Mouse (Mus musculus) frontal cortex, postnatal 10 days (tissue): ENCODE data around the gene Zdhhc14.
"Not testable (repeated sequence)": the region's sequence is repeated elsewhere in the genome, so short reads cannot be mapped to it uniquely, and the experiment has no call there.

Experiments
- DNase-seq, 2 experiments: peaks; one replicate each; pipeline ENCODE4 v3.0.0; 2022; ENCODE audit warnings: low spot score in 2 of 2, mixed read lengths in 1 of 2

Zdhhc14 gene

GRCm38 (mm10) chr17:5601953-5602352 is 109.6 kb downstream of the Zdhhc14 start:
- DNase-seq: no peak

DNA sequence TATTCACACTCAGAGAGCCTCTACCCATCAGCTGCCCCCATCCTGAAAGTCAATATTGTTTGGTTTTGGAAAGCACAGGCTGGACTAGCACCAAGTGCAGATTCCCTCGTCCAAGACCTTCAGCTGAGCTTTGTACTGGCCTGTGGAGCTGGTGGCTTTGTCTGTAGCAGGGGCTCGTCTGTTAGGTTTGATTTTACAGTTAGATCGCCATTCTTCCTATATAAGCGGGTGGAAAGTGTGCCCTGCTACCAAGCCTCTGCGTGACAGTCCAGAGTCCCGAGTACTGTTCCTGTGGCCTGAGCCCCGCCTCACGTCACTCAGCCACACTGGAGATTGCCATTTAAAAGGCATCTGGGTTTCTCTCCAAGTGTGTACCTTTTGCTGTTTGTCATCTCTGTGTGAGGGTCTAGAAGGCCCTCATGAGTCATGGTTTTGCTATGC is 113.8 kb downstream of the Zdhhc14 start:
- no peak for DNase-seq

GRCm38 (mm10) chr17:5607352-5607751 is 115.0 kb downstream of the Zdhhc14 start:
- DNase-seq: no peak

- no peak for DNase-seq
Observed at GRCm38 (mm10) chr17:5609875-5610552, 117.7 kb downstream of the Zdhhc14 start.

DNA sequence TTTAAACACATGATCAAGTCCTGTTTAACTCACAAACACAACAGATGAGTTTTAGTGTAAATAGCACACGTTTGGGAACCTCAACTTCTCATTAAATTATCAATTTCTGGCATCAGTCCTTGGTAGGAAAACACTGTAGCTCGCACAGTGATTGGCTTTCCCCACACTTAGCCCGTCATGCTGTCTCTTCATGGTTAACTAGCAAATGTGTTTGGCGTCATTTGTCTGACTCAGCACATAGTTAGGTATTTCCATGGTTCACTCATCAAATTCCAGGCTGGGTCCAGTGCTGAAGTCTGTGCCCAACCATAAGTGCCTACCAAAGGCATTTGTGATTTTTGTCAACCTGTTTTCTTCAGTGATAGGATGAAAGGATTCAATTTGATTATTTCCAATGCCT is 119.9 kb downstream of the Zdhhc14 start:
- DNase-seq: no peak

- DNase-seq: peak in 1 of 2 experiments; percentile 16
Observed at GRCm38 (mm10) chr17:5614771-5615318, 122.5 kb downstream of the Zdhhc14 start.

DNA sequence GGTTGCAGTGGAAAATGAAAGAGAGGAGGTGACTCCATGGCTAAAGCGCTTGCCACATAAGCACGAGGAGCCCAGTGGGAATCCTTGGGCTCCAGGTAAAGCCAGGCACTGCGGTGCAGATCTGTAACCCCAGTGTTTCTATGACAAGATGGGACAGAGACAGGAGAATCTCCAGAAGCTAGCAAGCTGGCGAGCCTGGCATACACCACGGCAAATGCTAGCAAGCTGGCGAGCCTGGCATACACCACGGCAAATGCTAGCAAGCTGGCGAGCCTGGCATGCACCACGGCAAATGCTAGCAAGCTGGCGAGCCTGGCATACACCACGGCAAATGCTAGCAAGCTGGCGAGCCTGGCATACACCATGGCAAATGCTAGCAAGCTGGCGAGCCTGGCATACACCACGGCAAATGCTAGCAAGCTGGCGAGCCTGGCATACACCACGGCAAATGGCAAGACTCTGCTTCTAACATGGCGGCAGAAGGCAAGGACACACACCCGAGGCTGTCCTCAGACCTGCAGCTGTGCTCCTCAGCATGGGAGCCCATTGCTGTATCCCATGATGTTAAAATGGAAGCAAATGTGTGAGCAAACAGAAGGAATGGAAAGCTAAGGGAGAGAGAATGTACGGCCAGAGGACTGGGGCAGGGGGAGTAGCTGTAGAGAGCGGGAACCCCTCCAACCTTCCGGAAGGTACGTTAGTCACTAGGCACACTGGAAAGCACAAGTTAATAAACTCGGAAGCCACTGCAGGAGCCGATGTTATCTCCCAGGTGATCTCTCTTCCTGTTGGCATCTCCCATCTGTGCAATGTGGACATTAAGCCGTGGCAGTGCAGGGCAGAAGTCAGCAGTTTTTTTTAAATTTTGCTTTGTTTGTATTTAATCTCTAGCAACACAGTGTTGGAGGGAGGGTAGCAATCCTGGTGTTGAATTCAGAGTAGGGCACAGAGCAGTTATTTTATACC is 129.6 kb downstream of the Zdhhc14 start:
- no peak for DNase-seq

GRCm38 (mm10) chr17:5622764-5623163 is 130.4 kb downstream of the Zdhhc14 start:
- DNase-seq: no peak

- no peak for DNase-seq
Observed at GRCm38 (mm10) chr17:5623181-5623580, 130.8 kb downstream of the Zdhhc14 start.

DNA sequence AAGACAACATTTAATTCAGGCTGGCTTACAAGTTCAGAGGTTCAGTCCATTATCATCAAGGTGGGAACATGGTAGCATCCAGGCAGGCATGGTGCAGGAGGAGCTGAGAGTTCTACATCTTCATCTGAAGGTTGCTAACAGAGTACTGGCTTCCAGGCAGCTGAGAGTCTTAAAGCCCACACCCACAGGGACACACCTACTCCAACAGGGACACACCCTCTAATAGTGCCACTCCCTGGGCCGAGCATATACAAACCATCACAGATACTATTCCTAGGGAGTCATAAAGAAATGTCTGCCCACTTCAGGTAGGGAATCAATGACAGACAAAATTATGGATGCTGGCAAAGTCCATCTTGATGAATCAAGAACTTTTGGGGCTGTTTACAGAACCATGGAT is 132.5 kb downstream of the Zdhhc14 start:
- not testable (repeated sequence) for DNase-seq

DNA sequence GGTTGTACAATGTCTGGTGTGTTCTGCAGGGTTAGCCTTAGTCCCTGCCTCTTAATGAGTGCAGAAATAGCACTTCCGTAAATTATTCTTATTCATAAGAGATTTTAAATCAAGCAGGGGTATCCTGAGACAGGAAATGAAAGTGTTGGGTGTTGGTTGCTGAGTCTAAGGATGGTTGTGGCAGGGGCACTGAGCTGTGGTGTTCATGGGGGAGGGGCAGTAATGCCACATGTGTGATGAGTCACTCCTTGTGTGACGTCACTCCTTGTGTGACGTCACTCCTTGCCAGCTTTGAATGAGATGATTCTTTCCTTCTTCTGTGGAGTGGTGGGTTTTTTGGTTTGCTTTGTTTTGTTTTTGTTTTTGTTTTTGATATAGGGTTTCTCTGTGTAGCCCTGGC is 134.0 kb downstream of the Zdhhc14 start:
- DNase-seq: no peak

GRCm38 (mm10) chr17:5627664-5628063 is 135.3 kb downstream of the Zdhhc14 start:
- DNase-seq: no peak

DNA sequence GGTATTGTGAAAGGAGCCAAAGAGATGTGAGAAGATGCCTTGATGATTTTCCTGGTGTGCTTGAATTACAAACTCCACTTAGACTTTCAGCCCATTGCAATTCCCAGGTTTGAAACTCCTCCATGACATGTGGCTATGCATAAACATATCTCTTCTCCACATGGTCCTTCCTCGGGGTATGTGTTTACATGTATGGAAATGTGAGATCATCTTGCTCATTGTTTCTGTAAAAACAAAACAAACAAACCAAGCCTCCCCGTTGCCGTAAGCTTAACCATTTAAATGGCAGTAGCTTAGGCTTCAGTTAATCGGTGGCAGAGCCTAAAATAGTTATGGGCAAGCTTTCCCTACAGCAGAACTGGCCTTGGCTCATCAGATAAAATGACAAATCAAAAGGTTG is 137.3 kb downstream of the Zdhhc14 start:
- no peak for DNase-seq

- DNase-seq: no peak
Observed at GRCm38 (mm10) chr17:5635254-5635653, 142.9 kb downstream of the Zdhhc14 start.

DNA sequence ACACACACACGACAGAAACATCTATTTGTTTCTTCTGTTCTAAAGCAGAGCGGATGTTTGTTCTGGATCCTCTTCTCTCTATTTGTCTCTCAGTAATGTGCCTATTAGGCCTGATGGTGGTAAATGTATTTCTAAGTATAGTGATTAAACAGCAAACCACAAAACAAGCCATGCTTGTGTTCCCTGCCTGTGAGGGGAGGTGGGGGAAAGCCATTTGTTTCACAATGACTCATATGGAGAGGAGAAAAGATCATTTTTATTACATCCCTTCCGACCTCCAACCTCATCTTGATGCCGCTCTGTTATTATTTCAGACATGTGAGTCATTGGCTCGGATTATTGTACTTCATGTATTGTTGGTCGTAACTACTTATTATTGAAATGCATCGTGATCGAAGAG is 149.1 kb downstream of the Zdhhc14 start:
- DNase-seq: no peak

DNA sequence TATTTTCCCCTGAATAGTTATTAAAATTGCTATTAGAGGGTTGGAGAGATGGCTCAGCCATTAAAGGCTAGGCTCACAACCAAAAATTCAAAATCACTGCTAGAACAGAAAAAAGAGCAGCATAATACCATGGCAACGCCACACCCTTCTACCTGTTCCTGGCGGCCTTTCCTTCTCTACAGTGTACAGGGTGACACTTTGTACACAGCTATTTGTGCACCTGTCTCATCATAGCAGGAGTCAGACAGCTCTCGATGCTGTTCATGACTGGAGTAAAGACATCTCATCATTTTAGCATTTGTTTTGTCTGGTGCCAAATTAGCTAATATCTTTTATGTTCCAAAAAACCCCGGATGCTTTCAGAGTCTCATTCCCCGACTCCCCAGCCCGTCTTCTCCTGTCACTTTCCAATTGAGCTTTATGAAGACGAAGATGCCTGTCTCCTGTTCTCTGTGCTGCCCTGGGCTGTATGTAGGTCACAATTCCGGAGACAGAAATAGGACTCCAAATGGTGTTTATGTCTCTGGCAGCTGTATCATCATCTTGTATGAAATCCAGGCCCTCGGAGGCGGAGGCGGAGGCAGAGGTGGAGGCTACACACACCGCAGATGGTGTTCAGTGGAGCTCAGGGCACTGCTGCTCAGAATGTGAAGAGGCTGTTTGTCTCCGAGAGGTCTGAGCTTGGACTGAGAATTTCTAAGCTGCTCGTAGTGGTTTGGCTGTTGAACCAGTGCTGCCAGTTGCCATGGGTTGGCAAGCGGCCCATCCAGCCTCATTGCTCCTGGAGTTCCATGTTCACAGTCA is 150.8 kb downstream of the Zdhhc14 start:
- peak; percentile 42 to 69 for DNase-seq

DNA sequence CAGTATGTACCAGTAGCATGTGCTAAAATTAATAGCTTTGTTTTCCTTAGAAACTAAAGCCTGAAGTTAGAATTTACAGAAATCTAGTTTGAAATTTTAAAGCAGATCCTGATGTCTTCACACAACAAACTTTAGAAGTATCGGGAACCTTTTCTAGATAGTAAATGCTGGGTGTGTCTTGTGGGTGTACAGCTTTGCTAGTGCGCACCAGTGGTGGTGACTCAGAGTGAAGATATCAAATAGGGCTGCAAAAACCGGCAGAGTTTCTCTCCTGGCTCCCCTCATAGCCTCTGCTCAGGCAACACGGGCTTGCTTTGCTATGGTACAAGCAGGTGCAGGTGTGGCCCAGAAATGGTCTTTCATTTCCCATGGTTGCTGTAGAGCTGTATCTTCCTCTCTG is 157.8 kb downstream of the Zdhhc14 start:
- DNase-seq: no peak

- no peak for DNase-seq
Observed at GRCm38 (mm10) chr17:5650642-5651041, 158.3 kb downstream of the Zdhhc14 start.

- DNase-seq: no peak
Observed at GRCm38 (mm10) chr17:5651551-5651950, 159.2 kb downstream of the Zdhhc14 start.

- no peak for DNase-seq
Observed at GRCm38 (mm10) chr17:5653981-5654380, 161.6 kb downstream of the Zdhhc14 start.

- DNase-seq: no peak
Observed at GRCm38 (mm10) chr17:5655536-5655935, 163.2 kb downstream of the Zdhhc14 start.
